Mouse (Mus musculus) thymus, adult 18-20 months (tissue): ENCODE results near the gene Gm10447.
"Not testable (repeated sequence)": the region's sequence is repeated elsewhere in the genome, so short reads cannot be mapped to it uniquely, and the experiment has no call there.

Experiments
- DNase-seq, 2 experiments: peaks; one replicate each; pipeline ENCODE4 v3.0.0; 2022; ENCODE audit warnings: mixed read lengths in 2 of 2

Gm10447 gene

GRCm38 (mm10) chr11:53441921-53442320 lies 15.0 kb downstream of the Gm10447 start:
- DNase-seq = peak in 1 of 2 experiments; percentile 13

- no peak for DNase-seq
Measured at GRCm38 (mm10) chr11:53436338-53436737, 20.6 kb downstream of the Gm10447 start.

- DNase-seq = no peak
Measured at GRCm38 (mm10) chr11:53435504-53435903, 21.4 kb downstream of the Gm10447 start.

- DNase-seq = no peak
Measured at GRCm38 (mm10) chr11:53433057-53433456, 23.9 kb downstream of the Gm10447 start.

- no peak for DNase-seq
Measured at GRCm38 (mm10) chr11:53431347-53432056, 25.4 kb downstream of the Gm10447 start.

- peak; percentile 99 to 100 for DNase-seq
Measured at GRCm38 (mm10) chr11:53430670-53431346, 26.1 kb downstream of the Gm10447 start, which contains the start of the genes Uqcrq and Gdf9. TSS of gene Uqcrq (minus strand) at chr11:53430831. TSS of gene Gdf9 (plus strand) at chr11:53431023.

GRCm38 (mm10) chr11:53430300-53430669 lies 26.6 kb downstream of the Gm10447 start:
- DNase-seq = no peak

- no peak for DNase-seq
Measured at GRCm38 (mm10) chr11:53429182-53429581, 27.7 kb downstream of the Gm10447 start.

GRCm38 (mm10) chr11:53428716-53429057 lies 28.2 kb downstream of the Gm10447 start:
- no peak for DNase-seq

GRCm38 (mm10) chr11:53427993-53428715 lies 28.8 kb downstream of the Gm10447 start:
- no peak for DNase-seq

GRCm38 (mm10) chr11:53426914-53427313 lies 30.0 kb downstream of the Gm10447 start:
- DNase-seq = not testable (repeated sequence)

GRCm38 (mm10) chr11:53425711-53426255 lies 31.1 kb downstream of the Gm10447 start:
- DNase-seq = no peak

GRCm38 (mm10) chr11:53425251-53425650 lies 31.7 kb downstream of the Gm10447 start:
- DNase-seq = no peak

GRCm38 (mm10) chr11:53424826-53425225 lies 32.1 kb downstream of the Gm10447 start:
- no peak for DNase-seq

- no peak for DNase-seq
Measured at GRCm38 (mm10) chr11:53423036-53423435, 33.9 kb downstream of the Gm10447 start, which contains the start of gene Leap2. TSS of gene Leap2 (minus strand) at chr11:53423170.

- no peak for DNase-seq
Measured at GRCm38 (mm10) chr11:53418048-53418447, 38.9 kb downstream of the Gm10447 start.

- DNase-seq = no peak
Measured at GRCm38 (mm10) chr11:53413871-53414270, 43.0 kb downstream of the Gm10447 start.

GRCm38 (mm10) chr11:53411738-53412137 lies 45.2 kb downstream of the Gm10447 start:
- no peak for DNase-seq
